Mouse (Mus musculus) lung, postnatal 0 days (tissue): Measurements from ENCODE around the gene Gm10800. TPM values are rescaled to one million over a fixed set of nuclear protein-coding genes. Genes with fewer than 3 reads are reported as not detected.
"Not testable (repeated sequence)": the region's sequence is repeated elsewhere in the genome, so short reads cannot be mapped to it uniquely, and the experiment has no call there.

Source experiments
- ATAC-seq: fragments of 200-750 bp; cut with Nextera tagmentation; 2 replicates; pipeline ENCODE4 v1.8.0; 2017; ENCODE audit warnings: moderate library complexity
- DNase-seq: peaks from one replicate; pipeline ENCODE4 v3.0.0-alpha.2; 2016; ENCODE audit warnings: low spot score
- H3K27ac ChIP-seq: fragments of 300-500 bp; sonication (generic); 2 replicates; pipeline ENCODE4 v1.5.1; 2014; ENCODE audit warnings: antibody characterized with exemption, mild to moderate bottlenecking, low read length, mixed read lengths
- H3K27me3 ChIP-seq: fragments of 300-500 bp; sonication (generic); replicated peaks from 2 replicates; pipeline ENCODE4 v1.6.1; 2014; ENCODE audit warnings: low read length, mixed read lengths; ENCODE audit not compliant: insufficient read depth
- H3K36me3 ChIP-seq: fragments of 300-500 bp; sonication (generic); 2 replicates; pipeline ENCODE4 v1.6.1; 2014; ENCODE audit warnings: low read length, mixed read lengths; ENCODE audit not compliant: insufficient read depth
- H3K4me1 ChIP-seq: fragments of 300-500 bp; sonication (generic); 2 replicates; pipeline ENCODE4 v1.6.1; 2014; ENCODE audit warnings: antibody characterized with exemption, low read depth, low read length, mixed read lengths; ENCODE audit not compliant: insufficient read depth
- H3K4me2 ChIP-seq: fragments of 300-500 bp; sonication (generic); replicated peaks from 2 replicates; pipeline ENCODE4 v1.6.1; 2014; ENCODE audit warnings: low read depth, mild to moderate bottlenecking, low read length, moderate library complexity, mixed read lengths
- H3K4me3 ChIP-seq: fragments of 300-500 bp; sonication (generic); 2 replicates; pipeline ENCODE4 v1.5.1; 2014; ENCODE audit warnings: low read depth, low read length
- H3K9ac ChIP-seq: fragments of 300-500 bp; sonication (generic); replicated peaks from 2 replicates; pipeline ENCODE4 v1.6.1; 2014; ENCODE audit warnings: low read depth, mild to moderate bottlenecking
- H3K9me3 ChIP-seq: fragments of 300-500 bp; sonication (generic); 2 replicates; pipeline ENCODE4 v1.6.1; 2016; ENCODE audit warnings: low read length, mixed read lengths
- CTCF ChIP-seq: IDR thresholded peaks from 2 replicates; pipeline ENCODE4 v1.5.1; 2016; ENCODE audit warnings: antibody characterized with exemption, mild to moderate bottlenecking
- WGBS: fragments of 180-500 bp; shearing (Covaris S2); extraction: QIAGEN DNeasy Blood & Tissue Kit; methylation state at CpG from one replicate; pipeline ENCODE4 v1.1.7; 2014; 5-methylcytosine and 5-hydroxymethylcytosine counted together
- polyA plus RNA-seq: library from polyadenylated mRNA; unstranded; fragments of >200 nt; fragmentation: Nextera tagmentation; extraction: Ambion mirVana; gene quantifications from 2 replicates; pipeline ENCODE4 v1.2.1, GENCODE M21; 2015

The Gm10800 gene
- polyA plus RNA-seq, result 4.9 and 9.2 TPM in 2 replicates

GRCm38 (mm10) chr2:98667201-98667600 lies at the start of gene Gm10800:
Gene Gm10800 (minus strand): TSS chr2:98667301.
- H3K9me3 ChIP-seq, DNase-seq, H3K4me2 ChIP-seq, H3K36me3 ChIP-seq, H3K9ac ChIP-seq, H3K4me3 ChIP-seq, H3K27me3 ChIP-seq, ATAC-seq, H3K4me1 ChIP-seq, H3K27ac ChIP-seq: not testable (repeated sequence)
- WGBS, result 84% methylated on average over 4 of the region's 4 CpGs

DNA sequence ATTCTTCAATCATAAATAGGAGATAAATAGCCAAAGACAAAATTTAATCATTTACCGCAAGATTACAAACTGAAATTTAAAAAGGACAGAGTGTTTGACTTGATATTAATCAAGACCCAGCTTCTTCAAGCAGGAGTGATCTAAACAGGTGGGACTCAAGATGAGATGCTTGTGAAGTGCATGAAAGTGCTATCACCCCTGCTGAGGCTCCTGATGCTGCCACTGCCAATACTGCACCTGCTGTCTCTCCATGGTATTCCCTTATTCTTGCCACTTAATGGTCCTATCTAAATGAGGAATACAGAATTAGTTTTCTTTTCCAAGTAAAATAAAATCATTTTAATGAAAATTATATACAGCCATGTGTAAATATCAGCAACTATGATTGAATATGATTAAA lies 30.4 kb upstream of the Gm10800 start:
- Histone ChIP-seq H3K9ac (no peak overlapping the region), H3K4me2 (no peak overlapping the region), H3K9me3 (no peaks in the 10 kb centered on the region), H3K27ac (no peak overlapping the region), H3K27me3 (no peaks in the 10 kb centered on the region), H3K36me3 (no peaks in the 10 kb centered on the region), H3K4me1 (no peaks in the 10 kb centered on the region), H3K4me3 (no peak overlapping the region)
- DNase-seq (no peak), ATAC-seq (no peak)
- 92% methylated on average over 1 of the region's 1 CpGs for WGBS
- TF ChIP-seq CTCF, result no peak

DNA sequence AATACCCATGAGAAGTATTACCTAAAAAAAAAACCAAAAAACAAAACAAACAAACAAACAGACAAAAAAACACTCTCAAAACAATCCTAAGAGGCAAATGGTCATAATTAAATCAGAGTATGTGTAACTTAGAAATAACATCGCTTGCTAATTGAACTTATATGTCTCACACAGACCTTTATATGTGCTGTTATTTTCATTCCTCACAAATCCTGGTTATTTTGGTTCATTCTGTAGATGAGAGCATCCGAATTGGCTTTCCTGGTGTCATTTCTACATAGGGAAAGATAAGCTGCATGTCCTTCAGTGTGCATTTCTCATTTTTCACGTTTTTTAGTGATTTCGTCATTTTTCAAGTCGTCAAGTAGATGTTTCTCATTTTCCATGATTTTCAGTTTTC lies 5.2 kb downstream of the Gm10800 start, which contains the start of gene Gm10801:
TSS of gene Gm10801 (plus strand) at position 301 of the 400 bp plus-strand sequence.
- not testable (repeated sequence) for H3K9me3 ChIP-seq, H3K4me2 ChIP-seq, ATAC-seq, H3K27ac ChIP-seq, DNase-seq, H3K4me3 ChIP-seq, H3K4me1 ChIP-seq, H3K27me3 ChIP-seq, H3K36me3 ChIP-seq, H3K9ac ChIP-seq
- 66% methylated on average over 4 of the region's 5 CpGs for WGBS

Other genes starting within 250 kb of the Gm10800 start
- 0.79 and 1.6 TPM in 2 replicates for gene Gm10801, start 5.1 kb downstream of the Gm10800 start, polyA plus RNA-seq